Mouse (Mus musculus) hindbrain, embryonic 16.5 days (tissue): ENCODE data around the gene Tgfbi. TPM values are rescaled to one million over a fixed set of nuclear protein-coding genes. Genes with fewer than 3 reads are reported as not detected.

Source experiments
- ATAC-seq: fragments of 200-750 bp; cut with Nextera tagmentation; 2 replicates; pipeline ENCODE4 v1.8.0; 2017; ENCODE audit warnings: moderate TSS enrichment, moderate library complexity
- H3K27ac ChIP-seq: fragments of 300-500 bp; sonication (generic); 2 replicates; pipeline ENCODE4 v1.5.1; 2014; ENCODE audit warnings: low read depth, mild to moderate bottlenecking, control low read depth, low read length, moderate library complexity
- H3K27me3 ChIP-seq: fragments of 300-500 bp; sonication (generic); replicated peaks from 2 replicates; pipeline ENCODE4 v1.6.1; 2014; ENCODE audit warnings: low read length; ENCODE audit not compliant: control insufficient read depth, insufficient read depth
- H3K36me3 ChIP-seq: fragments of 300-500 bp; sonication (generic); 2 replicates; pipeline ENCODE4 v1.6.1; 2014; ENCODE audit warnings: mild to moderate bottlenecking, low read length, moderate library complexity, mixed read lengths; ENCODE audit not compliant: control insufficient read depth, insufficient read depth
- H3K4me1 ChIP-seq: fragments of 300-500 bp; sonication (generic); 2 replicates; pipeline ENCODE4 v1.6.1; 2014; ENCODE audit warnings: low read depth, low read length; ENCODE audit not compliant: control insufficient read depth, insufficient read depth
- H3K4me2 ChIP-seq: fragments of 300-500 bp; sonication (generic); 2 replicates; pipeline ENCODE4 v1.6.1; 2014; ENCODE audit warnings: mild to moderate bottlenecking, low read length, control low read depth, moderate library complexity
- H3K4me3 ChIP-seq: fragments of 300-500 bp; sonication (generic); 2 replicates; pipeline ENCODE4 v1.5.1; 2014; ENCODE audit warnings: mild to moderate bottlenecking, low read length, control low read depth, moderate library complexity
- H3K9ac ChIP-seq: fragments of 300-500 bp; sonication (generic); 2 replicates; pipeline ENCODE4 v1.6.1; 2014; ENCODE audit warnings: low read depth, mild to moderate bottlenecking, control low read depth, low read length, moderate library complexity
- H3K9me3 ChIP-seq: fragments of 300-500 bp; sonication (generic); 2 replicates; pipeline ENCODE4 v1.6.1; 2014; ENCODE audit warnings: mild to moderate bottlenecking, low read length, moderate library complexity; ENCODE audit not compliant: control insufficient read depth
- WGBS: fragments of 180-500 bp; shearing (Covaris S2); extraction: QIAGEN DNeasy Blood & Tissue Kit; methylation state at CpG from one replicate; pipeline ENCODE4 v1.1.7; 2014; 5-methylcytosine and 5-hydroxymethylcytosine counted together
- polyA plus RNA-seq: library from polyadenylated mRNA; unstranded; fragments of >200 nt; fragmentation: Nextera tagmentation; extraction: Ambion mirVana; gene quantifications from 2 replicates; pipeline ENCODE4 v1.2.1, GENCODE M21; 2015

Tgfbi gene
- polyA plus RNA-seq, 1 experiment from 2014 or later, result 6.3 TPM

DNA sequence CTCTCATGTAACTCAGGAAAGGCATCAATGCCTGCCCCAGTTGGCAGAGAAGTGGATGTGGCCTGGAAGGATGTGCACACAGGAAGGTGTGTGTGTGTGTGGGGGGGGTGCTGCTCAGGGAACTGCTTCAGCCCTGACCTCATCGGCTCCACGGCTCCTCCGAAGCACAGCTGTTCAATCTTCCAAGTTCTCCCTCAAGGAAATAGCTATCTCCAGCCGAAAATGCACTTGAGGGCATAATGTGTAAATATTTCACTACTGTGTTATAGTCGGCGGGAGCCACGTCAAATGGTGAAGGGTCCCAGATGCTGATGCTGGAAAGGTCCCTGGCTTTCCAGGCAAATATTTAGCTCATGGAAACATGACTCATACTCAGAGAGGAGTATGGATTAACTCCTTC, 25.6 kb downstream of the Tgfbi start:
- Histone ChIP-seq H3K9ac (no peak overlapping the region), H3K9me3 (no peaks in the 10 kb centered on the region), H3K4me3 (no peak overlapping the region), H3K27ac (no peak overlapping the region), H3K27me3 (no peaks in the 10 kb centered on the region), H3K4me2 (no peak overlapping the region), H3K36me3 (no peaks in the 10 kb centered on the region), H3K4me1 (peaks cover 2% of the 10 kb centered on the region; the same call in 1 of the 2 replicates)
- 75% methylated on average over 7 of the region's 7 CpGs for whole genome bisulfite sequencing
- no peak for ATAC-seq

- Histone ChIP-seq H3K9me3 (no peaks in the 10 kb centered on the region), H3K27ac (no peak overlapping the region), H3K4me1 (peaks cover 2% of the 10 kb centered on the region; the same call in 1 of the 2 replicates), H3K9ac (no peak overlapping the region), H3K36me3 (no peaks in the 10 kb centered on the region), H3K27me3 (no peaks in the 10 kb centered on the region), H3K4me2 (no peak overlapping the region), H3K4me3 (no peak overlapping the region)
- 92% methylated on average over 8 of the region's 8 CpGs for WGBS
- no peak for ATAC-seq
Observed at GRCm38 (mm10) chr13:56637027-56637426, 27.7 kb downstream of the Tgfbi start.

GRCm38 (mm10) chr13:56641746-56642145, 32.4 kb downstream of the Tgfbi start:
- H3K9ac ChIP-seq, result no peak overlapping the region
- no peaks in the 10 kb centered on the region for H3K27me3 ChIP-seq
- no peak overlapping the region for H3K4me2 ChIP-seq
- H3K4me1 ChIP-seq, result no peaks in the 10 kb centered on the region
- no peaks in the 10 kb centered on the region for H3K9me3 ChIP-seq
- H3K4me3 ChIP-seq, result no peak overlapping the region
- ATAC-seq, result no peak
- no peaks in the 10 kb centered on the region for H3K36me3 ChIP-seq
- WGBS, result 91% methylated on average over 2 of the region's 2 CpGs
- H3K27ac ChIP-seq, result no peak overlapping the region

- Histone ChIP-seq H3K9ac (no peak overlapping the region), H3K4me3 (no peak overlapping the region), H3K27me3 (no peaks in the 10 kb centered on the region), H3K4me2 (no peak overlapping the region), H3K27ac (no peak overlapping the region), H3K4me1 (peaks cover 9% of the 10 kb centered on the region), H3K9me3 (no peaks in the 10 kb centered on the region), H3K36me3 (no peaks in the 10 kb centered on the region)
- 89% methylated on average over 3 of the region's 3 CpGs for WGBS
- ATAC-seq, result no peak
Observed at GRCm38 (mm10) chr13:56644031-56644430, 34.7 kb downstream of the Tgfbi start.

- H3K36me3 ChIP-seq, result no peaks in the 10 kb centered on the region
- peaks cover 9% of the 10 kb centered on the region for H3K4me1 ChIP-seq
- no peak for ATAC-seq
- WGBS, result 81% methylated on average over 6 of the region's 6 CpGs
- no peaks in the 10 kb centered on the region for H3K9me3 ChIP-seq
- no peak overlapping the region for H3K4me2 ChIP-seq
- H3K27ac ChIP-seq, result no peak overlapping the region
- no peak overlapping the region for H3K4me3 ChIP-seq
- H3K27me3 ChIP-seq, result no peaks in the 10 kb centered on the region
- no peak overlapping the region for H3K9ac ChIP-seq
Observed at GRCm38 (mm10) chr13:56645744-56646143, 36.4 kb downstream of the Tgfbi start.

DNA sequence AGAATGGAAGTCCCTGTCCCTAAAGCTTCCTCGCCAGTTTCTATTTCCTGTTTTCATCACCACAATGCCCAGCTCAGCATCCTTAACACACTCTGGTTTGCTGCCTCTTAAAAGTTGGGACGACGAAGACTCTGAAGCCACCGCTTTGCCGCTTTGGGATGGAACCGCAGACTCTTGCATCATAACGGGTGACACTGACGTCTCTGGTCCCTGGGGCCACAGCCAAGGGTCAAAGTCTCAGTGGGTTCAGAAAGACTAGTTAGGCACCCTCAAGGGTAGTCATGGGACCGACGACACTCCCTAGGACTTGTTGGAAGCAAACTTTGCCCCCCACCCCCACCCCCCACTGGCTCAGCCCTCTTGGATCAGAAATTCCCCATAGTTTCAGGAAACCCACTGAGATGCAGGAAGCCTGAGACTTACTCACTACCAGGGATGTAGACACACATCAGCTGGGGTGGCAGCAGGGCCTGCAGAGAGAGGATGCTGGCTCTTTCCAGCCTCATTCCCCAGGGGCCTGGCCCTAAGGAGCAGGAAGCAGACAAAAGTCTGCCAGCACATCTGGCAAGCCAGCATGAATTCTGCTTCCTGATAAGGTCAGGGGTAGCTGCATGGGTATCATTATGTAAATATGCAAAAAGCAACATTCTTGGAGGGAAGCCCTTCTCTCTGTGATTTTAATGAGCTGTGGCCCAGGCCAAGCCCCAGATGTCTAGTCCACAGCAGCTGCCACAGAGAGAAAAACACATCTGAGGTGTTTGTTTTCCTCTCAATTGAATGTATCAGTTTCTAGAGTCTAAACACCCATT, 38.5 kb downstream of the Tgfbi start:
- Histone ChIP-seq H3K36me3 (no peaks in the 10 kb centered on the region), H3K9ac (no peak overlapping the region), H3K27ac (no peak overlapping the region), H3K27me3 (no peaks in the 10 kb centered on the region), H3K4me1 (peaks cover 9% of the 10 kb centered on the region), H3K4me3 (no peak overlapping the region), H3K9me3 (no peaks in the 10 kb centered on the region), H3K4me2 (no peak overlapping the region)
- no peak for ATAC-seq
- 73% methylated on average over 10 of the region's 10 CpGs for WGBS

DNA sequence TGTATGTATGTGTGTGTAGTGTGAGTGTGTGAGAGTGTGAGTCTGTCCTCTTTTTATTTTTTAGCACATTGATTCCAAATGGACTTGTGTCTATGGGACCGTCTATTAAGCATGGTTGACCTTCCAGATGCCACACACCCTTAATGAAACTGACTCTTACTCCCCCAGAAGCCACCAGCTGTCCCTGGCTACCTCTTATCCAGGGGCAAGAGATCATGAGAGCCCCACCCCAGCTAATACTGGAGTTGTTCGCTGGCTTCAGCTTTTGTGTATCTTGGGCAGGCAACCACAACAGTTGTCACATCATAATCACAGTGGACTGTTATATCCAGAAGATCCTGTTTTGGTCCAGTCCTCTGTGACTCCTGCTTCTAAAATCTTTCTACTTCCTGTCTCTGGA, 40.7 kb downstream of the Tgfbi start:
- 84% methylated on average over 2 of the region's 2 CpGs for WGBS
- H3K9ac ChIP-seq, result no peak overlapping the region
- no peaks in the 10 kb centered on the region for H3K27me3 ChIP-seq
- ATAC-seq, result no peak
- H3K4me2 ChIP-seq, result no peak overlapping the region
- H3K4me1 ChIP-seq, result peaks cover 9% of the 10 kb centered on the region
- H3K36me3 ChIP-seq, result no peaks in the 10 kb centered on the region
- no peak overlapping the region for H3K27ac ChIP-seq
- H3K4me3 ChIP-seq, result no peak overlapping the region
- H3K9me3 ChIP-seq, result no peaks in the 10 kb centered on the region

GRCm38 (mm10) chr13:56652381-56652780, 43.1 kb downstream of the Tgfbi start:
- H3K4me3 ChIP-seq, result no peak overlapping the region
- no peak overlapping the region for H3K27ac ChIP-seq
- WGBS, result 72% methylated on average over 8 of the region's 8 CpGs

DNA sequence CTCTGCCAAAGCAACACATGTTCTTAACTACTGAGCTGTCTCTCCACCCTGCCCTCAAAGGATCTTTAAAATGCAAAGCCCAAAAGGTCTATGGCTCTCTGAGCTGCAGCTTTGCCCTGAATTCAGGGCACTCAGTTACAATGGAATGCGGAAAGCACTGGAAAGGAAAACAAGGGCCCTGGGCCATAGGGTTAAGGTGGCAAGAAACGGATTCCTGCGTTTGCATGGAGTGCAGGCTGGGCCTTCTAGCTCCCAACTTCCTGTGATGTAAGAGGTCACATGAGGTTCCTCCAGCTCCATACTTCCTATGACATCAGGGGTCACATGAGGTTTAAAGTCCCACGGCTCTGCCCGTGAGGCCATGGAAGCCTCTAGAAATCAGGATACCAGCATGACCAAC, 44.9 kb downstream of the Tgfbi start:
- Histone ChIP-seq H3K4me1 (no peaks in the 10 kb centered on the region), H3K9ac (no peak overlapping the region), H3K4me2 (no peak overlapping the region), H3K27ac (no peak overlapping the region), H3K27me3 (no peaks in the 10 kb centered on the region), H3K9me3 (no peaks in the 10 kb centered on the region), H3K36me3 (no peaks in the 10 kb centered on the region), H3K4me3 (no peak overlapping the region)
- 87% methylated on average over 5 of the region's 5 CpGs for WGBS
- no peak for ATAC-seq

More at GRCm38 (mm10) chr13:56652381-56652780, 43.1 kb downstream of the Tgfbi start:
- Histone ChIP-seq H3K36me3 (no peaks in the 10 kb centered on the region), H3K4me2 (no peak overlapping the region), H3K9me3 (no peaks in the 10 kb centered on the region), H3K4me1 (peaks cover 9% of the 10 kb centered on the region), H3K9ac (no peak overlapping the region), H3K27me3 (no peaks in the 10 kb centered on the region)
- ATAC-seq, result no peak
